Mouse (Mus musculus) Patski (cell line): ENCODE results near the gene Ammecr1. TPM values are rescaled to one million over a fixed set of nuclear protein-coding genes. Genes with fewer than 3 reads are reported as not detected.

Source experiments
- ATAC-seq: fragments of 100-300 bp; one replicate; pipeline ENCODE4 v1.8.0; 2021
- CTCF ChIA-PET: fragments of 350-600 bp; sonication (Branson Sonifier 250); formaldehyde crosslinking; loops from one replicate; lab custom pipeline; 2022; ENCODE audit warnings: inconsistent platforms; lab: Charles Lee
- POLR2A ChIA-PET: fragments of 350-600 bp; sonication (Branson Sonifier 250); formaldehyde crosslinking; loops from one replicate; lab custom pipeline; 2022; ENCODE audit warnings: antibody characterized with exemption, inconsistent platforms; lab: Charles Lee
- DNase-seq: peaks from one replicate; pipeline ENCODE4 v3.0.0-alpha.2; 2011; ENCODE audit warnings: low read depth, low spot score
- H3K27me3 ChIP-seq: fragments of 371-371 bp; one replicate; pipeline ENCODE4 v1.5.1; 2021
- CTCF ChIP-seq: fragments of 100-300 bp; IDR thresholded peaks from one replicate; pipeline ENCODE4 v1.5.1; 2021
- in situ Hi-C: fragments of 300-500 bp; cut with MboI; formaldehyde crosslinking; loops from 3 replicates; pipeline ENCODE4 v1.11.1; 2018; ENCODE audit warnings: low pct_unique_long_range_greater_than_20kb, mixed read lengths
- polyA plus RNA-seq: library from polyadenylated mRNA; unstranded; gene quantifications from one replicate; pipeline ENCODE4 v1.2.3, GENCODE M21; 2021

Gene Ammecr1
- polyA plus RNA-seq, 1 experiment from 2014 or later: 12.6 TPM

GRCm38 (mm10) chrX:142869844-142870243 is 96.7 kb downstream of the Ammecr1 start:
- ChIA-PET POLR2A (no interaction called here), CTCF (interaction anchor here (1.7 kb wide), 1 partner anchor 8 kb away, joined by 7 read pairs; no protein-coding TSS in a partner anchor)
- no peak for TF ChIP-seq CTCF
- in situ Hi-C loops: no loop called here
- ATAC-seq: no peak
- peaks cover 14% of the 10 kb centered on the region for H3K27me3 ChIP-seq
- DNase-seq: no peak

DNA sequence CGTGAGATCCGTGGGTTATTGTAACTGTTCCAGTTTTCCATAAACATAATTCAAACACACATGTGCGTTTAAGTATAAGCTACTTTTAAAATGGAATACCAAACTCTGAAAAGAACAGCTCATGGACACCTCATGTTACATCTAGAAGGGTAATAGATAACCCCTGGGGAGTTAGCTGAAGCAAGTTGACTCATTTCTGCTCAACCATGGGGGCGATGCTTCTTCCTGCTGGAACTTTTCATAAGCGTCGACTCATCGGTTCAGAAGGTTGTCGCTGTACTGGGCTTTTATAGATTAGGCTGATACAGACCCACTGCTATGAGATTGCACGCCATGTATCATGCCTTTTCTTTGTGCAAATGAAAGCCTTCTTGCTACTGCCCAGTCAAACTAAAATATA is 118.5 kb downstream of the Ammecr1 start:
- DNase-seq (no peak), ATAC-seq (no peak)
- in situ Hi-C loops: loop anchor here (10.0 kb wide), 1 partner anchor 117 kb away; the partner anchor contains the start of gene Ammecr1
- peaks cover 21% of the 10 kb centered on the region for H3K27me3 ChIP-seq
- no peak for TF ChIP-seq CTCF
- CTCF ChIA-PET: no interaction called here
- POLR2A ChIA-PET: no interaction called here

DNA sequence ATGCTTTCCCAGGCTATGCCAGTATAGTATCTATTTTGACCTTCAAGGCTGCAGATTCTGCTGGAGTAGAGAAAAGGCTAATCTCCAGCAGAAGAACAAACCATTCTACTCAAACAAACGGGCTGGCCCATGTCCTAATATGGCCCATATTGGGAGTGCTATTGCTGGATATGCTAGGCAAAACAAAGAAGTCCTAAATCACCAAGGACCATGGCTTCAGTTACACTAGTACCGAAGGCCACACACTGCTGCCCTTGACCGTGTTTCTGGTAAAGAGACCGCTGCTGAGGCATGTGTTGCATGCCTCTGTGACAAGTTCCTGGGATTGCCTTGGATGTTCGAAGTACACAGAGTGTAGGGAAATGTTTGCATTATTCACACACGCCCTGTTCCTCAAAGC is 120.3 kb downstream of the Ammecr1 start:
- TF ChIP-seq CTCF: no peak
- in situ Hi-C loops: loop anchor here (10.0 kb wide), 1 partner anchor 119 kb away; the partner anchor contains the start of gene Ammecr1

DNA sequence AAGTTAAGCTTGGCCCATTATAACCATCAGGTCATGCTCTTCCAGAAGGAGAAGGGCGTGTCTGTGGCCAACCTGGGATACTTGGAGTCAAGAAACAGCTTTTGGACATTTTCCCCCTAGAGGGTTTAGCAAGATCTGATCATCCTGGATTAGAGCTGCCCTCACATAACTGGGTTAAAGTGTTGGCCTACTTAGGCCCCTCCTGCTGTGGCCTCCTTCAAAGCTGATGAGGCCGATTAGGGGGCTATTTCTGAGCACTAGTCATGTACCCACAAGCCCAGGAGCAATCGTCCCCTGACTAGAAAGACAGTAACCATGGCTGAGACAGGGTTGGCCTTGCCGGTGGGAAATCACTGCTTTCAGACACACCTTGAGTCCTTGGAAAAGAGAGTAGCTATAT is 124.6 kb downstream of the Ammecr1 start:
- peaks cover 17% of the 10 kb centered on the region for H3K27me3 ChIP-seq
- in situ Hi-C loops: loop anchor here (10.0 kb wide), 1 partner anchor 123 kb away; the partner anchor contains the start of gene Ammecr1
- ATAC-seq (no peak), DNase-seq (no peak)
- POLR2A ChIA-PET: interaction anchor here (0.6 kb wide), 1 partner anchor 1419 kb away, joined by 5 read pairs; no protein-coding TSS in a partner anchor
- TF ChIP-seq CTCF: no peak
- CTCF ChIA-PET: interaction anchor here (1.5 kb wide), 1 partner anchor 20 kb away, joined by 3 read pairs; no protein-coding TSS in a partner anchor

More for the DNA sequence above, 120.3 kb downstream of the Ammecr1 start:
- peaks cover 20% of the 10 kb centered on the region for H3K27me3 ChIP-seq
- ChIA-PET CTCF (no interaction called here), POLR2A (no interaction called here)
- DNase-seq: no peak
- no peak for ATAC-seq

DNA sequence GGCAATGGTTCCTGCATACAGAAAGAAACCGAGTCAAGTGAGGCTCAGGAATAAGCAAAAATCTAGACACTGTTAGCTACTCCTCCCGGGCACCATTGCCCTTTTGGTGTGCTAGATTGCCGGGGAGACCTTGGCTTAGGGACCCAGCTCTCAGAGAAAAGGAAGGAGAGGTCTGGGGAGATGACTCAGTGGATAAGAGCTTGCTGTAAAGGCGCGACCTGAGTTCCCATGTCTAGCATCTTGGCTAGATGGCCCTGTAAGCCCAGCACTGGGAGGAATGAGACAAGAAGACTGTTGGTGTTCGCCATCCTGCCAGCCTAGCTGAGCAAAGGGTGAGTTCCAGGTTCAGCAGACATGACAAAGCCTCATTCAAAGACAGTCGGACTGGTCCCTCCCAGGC is 127.1 kb downstream of the Ammecr1 start:
- ATAC-seq: no peak
- peaks cover 17% of the 10 kb centered on the region for H3K27me3 ChIP-seq
- ChIA-PET CTCF (interaction anchor here (1.0 to 1.6 kb wide), 4 partner anchors 17 to 214 kb away, joined by 3 to 5 read pairs (median 4); no protein-coding TSS in a partner anchor), POLR2A (interaction anchor here (0.7 kb wide), 1 partner anchor 27 kb away, joined by 5 read pairs; no protein-coding TSS in a partner anchor)
- no peak for TF ChIP-seq CTCF
- in situ Hi-C loops: no loop called here
- no peak for DNase-seq

DNA sequence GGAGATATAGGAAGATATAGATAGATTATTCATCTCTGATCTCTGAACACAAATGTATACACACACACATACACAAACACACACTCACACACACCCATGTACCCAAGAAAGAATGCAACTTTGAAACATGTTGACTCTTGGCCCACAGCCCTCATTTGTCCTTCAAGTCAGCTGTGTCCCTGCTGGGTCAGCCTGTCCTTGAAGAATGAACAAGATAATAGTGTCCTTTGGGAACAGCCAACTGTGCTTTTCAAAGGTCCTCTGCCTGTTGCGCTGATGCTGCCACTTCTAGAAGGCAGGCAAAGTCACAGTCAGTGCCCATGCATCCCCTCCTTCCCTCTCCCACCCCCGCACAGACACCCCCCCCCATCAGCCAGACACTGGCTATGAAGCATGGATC is 127.7 kb downstream of the Ammecr1 start:
- POLR2A ChIA-PET: interaction anchor here (0.7 kb wide), 1 partner anchor 26 kb away, joined by 5 read pairs; no protein-coding TSS in a partner anchor
- H3K27me3 ChIP-seq: peaks cover 11% of the 10 kb centered on the region
- ATAC-seq: no peak
- TF ChIP-seq CTCF: no peak
- in situ Hi-C loops: no loop called here
- CTCF ChIA-PET: interaction anchor here (1.4 to 1.6 kb wide), 3 partner anchors 16 to 212 kb away, joined by 3 to 5 read pairs (median 4); no protein-coding TSS in a partner anchor
- no peak for DNase-seq

DNA sequence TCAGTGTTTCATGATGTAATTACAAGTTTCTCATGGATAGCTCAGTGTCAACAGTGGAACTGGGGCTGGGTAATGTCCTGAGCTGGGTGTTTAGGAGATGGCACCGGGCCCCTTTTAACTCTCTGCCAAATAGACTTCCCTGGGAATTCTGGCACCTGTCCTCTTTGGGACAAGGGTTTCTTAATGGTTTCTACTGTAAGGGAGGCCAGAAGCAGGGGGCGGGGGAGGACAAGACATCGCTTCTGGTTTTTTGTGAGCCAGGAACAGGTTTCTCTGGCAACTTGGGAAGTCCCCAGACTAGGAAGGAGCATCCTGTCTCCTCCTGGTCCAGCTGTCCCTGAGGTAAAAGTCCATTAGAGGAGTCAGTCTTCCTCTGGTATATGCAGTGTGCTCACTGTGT is 129.2 kb downstream of the Ammecr1 start:
- ATAC-seq (no peak), DNase-seq (no peak)
- H3K27me3 ChIP-seq: no peaks in the 10 kb centered on the region
- TF ChIP-seq CTCF: no peak
- ChIA-PET POLR2A (no interaction called here), CTCF (interaction anchor here (1.0 to 1.4 kb wide), 4 partner anchors 14 to 214 kb away, joined by 3 to 6 read pairs (median 4); no protein-coding TSS in a partner anchor)
- in situ Hi-C loops: no loop called here

- DNase-seq: no peak
- ATAC-seq: no peak
- TF ChIP-seq CTCF: no peak
- no peaks in the 10 kb centered on the region for H3K27me3 ChIP-seq
- POLR2A ChIA-PET: no interaction called here
- CTCF ChIA-PET: interaction anchor here (1.0 kb wide), 1 partner anchor 14 kb away, joined by 3 read pairs; no protein-coding TSS in a partner anchor
- in situ Hi-C loops: no loop called here
These were observed 130.1 kb downstream of the Ammecr1 start for GRCm38 (mm10) chrX:142836399-142836798.

GRCm38 (mm10) chrX:142834807-142835206 is 131.7 kb downstream of the Ammecr1 start:
- ATAC-seq (no peak), DNase-seq (no peak)
- no peak for TF ChIP-seq CTCF
- no peaks in the 10 kb centered on the region for H3K27me3 ChIP-seq
- in situ Hi-C loops: no loop called here
- ChIA-PET CTCF (interaction anchor here (0.8 kb wide), 1 partner anchor 13 kb away, joined by 6 read pairs; no protein-coding TSS in a partner anchor), POLR2A (interaction anchor here (1.0 kb wide), 1 partner anchor 60 kb away, joined by 4 read pairs; no protein-coding TSS in a partner anchor)

- ChIA-PET POLR2A (no interaction called here), CTCF (no interaction called here)
- in situ Hi-C loops: no loop called here
- ATAC-seq: no peak
- no peaks in the 10 kb centered on the region for H3K27me3 ChIP-seq
- TF ChIP-seq CTCF: no peak
- DNase-seq: no peak
These were observed 133.2 kb downstream of the Ammecr1 start for GRCm38 (mm10) chrX:142833164-142833796.

DNA sequence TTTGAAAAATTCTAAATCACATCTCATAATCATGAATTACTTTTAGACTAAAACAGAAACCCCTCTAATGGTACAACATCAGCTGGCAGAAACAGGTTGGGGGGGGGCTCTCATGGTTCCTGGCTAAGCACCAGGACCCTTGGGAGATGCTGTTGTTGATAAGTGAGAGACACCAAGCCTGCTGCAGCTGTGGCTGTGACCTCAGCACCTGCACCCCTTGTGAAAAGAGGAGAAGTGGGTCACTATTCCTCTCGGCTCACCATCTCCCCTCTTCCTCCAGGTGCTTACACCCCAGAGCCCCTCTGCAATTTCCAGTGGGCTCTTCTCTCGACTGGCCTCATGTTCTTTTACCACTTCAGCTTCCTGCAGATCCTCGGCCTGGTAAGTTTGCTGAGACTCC is 134.3 kb downstream of the Ammecr1 start:
- in situ Hi-C loops: no loop called here
- ChIA-PET POLR2A (no interaction called here), CTCF (no interaction called here)
- TF ChIP-seq CTCF: no peak
- no peak for ATAC-seq
- no peaks in the 10 kb centered on the region for H3K27me3 ChIP-seq
- no peak for DNase-seq
